Mouse (Mus musculus) kidney, adult 9 months (tissue): ENCODE data around the gene Gm14685.
A peak's percentile ranks its signal among the peaks of the same experiment; 100 is the strongest.
"Not testable (repeated sequence)": the region's sequence is repeated elsewhere in the genome, so short reads cannot be mapped to it uniquely, and the experiment has no call there.

ENCODE experiments used
- DNase-seq: peaks from one replicate; pipeline ENCODE4 v3.0.0; 2022

The Gm14685 gene

DNA sequence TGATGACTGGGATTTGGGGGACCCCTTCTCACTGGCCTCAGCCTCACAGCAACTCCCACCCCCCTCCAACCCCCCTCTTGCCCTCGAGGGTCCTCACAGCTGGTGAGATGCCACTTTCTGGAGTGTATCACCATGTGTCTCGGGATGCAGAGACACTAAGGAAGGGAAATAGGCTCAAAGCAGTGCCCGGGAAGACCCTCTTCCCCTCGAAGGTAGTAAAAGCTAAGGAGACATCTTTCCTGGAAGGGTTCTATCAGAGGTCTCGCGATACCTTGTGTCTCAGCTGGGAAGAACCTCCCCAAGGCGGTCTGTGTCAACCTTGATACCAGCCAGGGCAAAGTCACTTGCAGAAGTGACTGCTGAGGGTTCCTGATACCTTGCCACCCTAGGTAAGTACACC lies at the start of gene Gm14685:
Gene Gm14685, plus strand, starts transcription at position 301 of the 400 bp plus-strand sequence.
- DNase-seq: not testable (repeated sequence)

DNA sequence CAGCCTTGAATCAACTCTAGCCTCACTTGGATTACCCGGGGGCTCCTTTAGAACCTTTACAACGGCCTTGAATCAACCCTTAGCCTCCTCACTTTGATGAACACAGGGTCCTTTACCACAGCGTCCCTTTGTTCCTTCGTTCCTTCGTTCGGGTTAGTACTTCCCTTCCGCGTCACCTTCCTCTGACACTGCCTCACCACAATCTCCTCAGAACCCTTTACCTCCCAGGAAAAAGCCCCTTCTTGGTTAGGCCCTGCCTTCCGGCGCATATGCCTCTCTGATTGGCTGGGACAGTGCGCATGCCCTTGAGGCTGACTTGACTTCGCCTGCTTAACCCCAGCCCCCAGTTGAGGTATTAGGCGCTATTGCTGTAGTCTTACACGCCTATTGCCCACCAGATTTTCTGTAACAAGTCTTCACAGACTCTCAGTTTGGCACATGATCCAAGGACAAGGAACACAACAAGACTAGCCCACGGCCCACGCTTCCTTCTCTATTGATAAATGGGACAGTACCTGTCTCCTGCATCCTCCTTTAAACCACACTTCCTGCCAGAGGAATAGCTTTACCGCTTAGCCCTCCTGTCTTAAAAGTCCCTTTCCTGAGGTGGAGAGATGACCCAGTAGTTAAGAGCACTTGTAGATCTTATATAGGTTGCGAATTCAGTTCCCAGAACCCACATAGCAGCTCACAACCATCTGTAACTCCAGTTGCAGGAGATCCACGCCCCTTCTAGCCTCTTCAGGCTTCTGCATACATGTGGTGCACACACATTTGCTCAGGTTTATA lies 34.4 kb upstream of the Gm14685 start, which contains the start of gene Xlr4a:
Gene Xlr4a, minus strand, starts transcription at position 212 of the 789 bp plus-strand sequence.
- DNase-seq: not testable (repeated sequence)

DNA sequence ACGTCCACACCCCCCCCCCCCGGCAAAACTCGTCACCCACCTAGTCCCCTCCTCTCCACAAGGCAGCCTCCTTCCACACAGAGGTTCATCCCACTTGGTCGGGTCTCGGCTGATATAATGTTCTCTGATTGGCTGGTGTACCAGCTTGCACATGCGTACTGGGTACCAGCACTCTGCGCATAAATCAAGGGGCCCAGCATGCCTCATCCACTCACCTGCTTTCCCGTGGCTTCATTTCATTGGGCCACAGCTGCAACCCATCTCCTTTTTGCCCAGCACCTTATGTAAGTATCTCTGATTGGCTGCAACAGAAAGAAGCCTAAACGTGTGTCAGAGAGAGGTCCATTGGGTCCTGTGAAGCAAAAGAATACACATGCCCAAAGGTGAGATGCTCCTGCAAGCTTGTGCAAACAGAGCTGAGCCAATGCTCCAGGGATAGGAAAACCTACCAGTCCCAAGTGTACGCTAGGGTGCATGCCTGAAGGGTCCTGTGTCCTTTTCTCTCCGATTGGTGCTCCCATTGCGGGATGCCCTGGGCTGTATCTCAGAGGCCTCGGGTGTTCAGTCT lies 19.8 kb upstream of the Gm14685 start, which contains the start of gene Xlr3a:
Gene Xlr3a, minus strand, starts transcription at position 155 of the 568 bp plus-strand sequence.
- peak; percentile 1 for DNase-seq

DNA sequence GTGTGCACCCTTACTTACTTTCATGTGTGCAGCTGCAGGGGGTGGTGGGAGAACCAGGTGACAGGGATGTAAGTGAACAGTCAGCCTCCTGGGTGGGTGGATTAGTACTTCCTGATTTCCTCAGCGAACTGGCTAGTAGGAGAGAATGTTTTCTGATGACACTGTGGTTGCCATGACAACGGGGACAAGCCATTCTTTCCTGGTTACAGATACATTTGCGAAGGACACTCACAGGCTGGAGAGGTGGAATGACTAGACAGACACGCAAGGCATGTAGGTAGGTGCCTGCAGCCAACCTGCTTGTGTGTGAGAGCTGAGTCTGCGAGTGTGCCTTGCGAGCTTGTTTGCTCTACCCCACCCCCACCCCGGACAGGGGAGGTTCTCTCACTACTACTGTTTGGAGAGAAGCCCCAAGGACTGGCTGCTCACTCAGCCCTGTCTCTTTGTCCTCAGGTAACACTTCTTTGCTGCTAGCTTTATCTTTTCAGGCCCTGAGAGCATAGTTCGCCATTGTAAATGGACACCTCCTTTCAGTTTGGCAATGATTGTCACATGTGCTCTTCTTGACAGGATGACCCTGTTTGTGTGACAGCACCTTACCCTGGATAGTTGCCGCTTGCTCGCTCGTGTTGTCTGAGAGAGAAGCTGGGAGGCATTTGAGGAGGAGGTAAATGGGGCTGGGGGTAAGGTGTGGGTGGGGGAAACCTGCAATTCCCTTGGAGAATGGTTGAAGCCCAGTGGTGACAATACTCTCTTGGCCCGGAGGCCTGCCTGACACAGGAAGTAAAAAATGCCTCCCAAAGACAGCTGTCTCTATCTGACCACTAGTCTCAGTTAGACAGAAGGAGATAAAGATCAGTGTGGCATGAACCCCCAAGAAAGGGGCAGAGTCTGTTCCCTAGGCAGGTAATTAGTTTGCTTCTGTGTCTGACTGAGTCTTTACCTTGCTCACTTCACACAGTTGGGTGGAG lies 6.3 kb downstream of the Gm14685 start:
- not testable (repeated sequence) for DNase-seq

DNA sequence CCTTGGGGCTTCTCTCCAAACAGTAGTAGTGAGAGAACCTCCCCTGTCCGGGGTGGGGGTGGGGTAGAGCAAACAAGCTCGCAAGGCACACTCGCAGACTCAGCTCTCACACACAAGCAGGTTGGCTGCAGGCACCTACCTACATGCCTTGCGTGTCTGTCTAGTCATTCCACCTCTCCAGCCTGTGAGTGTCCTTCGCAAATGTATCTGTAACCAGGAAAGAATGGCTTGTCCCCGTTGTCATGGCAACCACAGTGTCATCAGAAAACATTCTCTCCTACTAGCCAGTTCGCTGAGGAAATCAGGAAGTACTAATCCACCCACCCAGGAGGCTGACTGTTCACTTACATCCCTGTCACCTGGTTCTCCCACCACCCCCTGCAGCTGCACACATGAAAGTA lies 26.4 kb downstream of the Gm14685 start:
- not testable (repeated sequence) for DNase-seq

DNA sequence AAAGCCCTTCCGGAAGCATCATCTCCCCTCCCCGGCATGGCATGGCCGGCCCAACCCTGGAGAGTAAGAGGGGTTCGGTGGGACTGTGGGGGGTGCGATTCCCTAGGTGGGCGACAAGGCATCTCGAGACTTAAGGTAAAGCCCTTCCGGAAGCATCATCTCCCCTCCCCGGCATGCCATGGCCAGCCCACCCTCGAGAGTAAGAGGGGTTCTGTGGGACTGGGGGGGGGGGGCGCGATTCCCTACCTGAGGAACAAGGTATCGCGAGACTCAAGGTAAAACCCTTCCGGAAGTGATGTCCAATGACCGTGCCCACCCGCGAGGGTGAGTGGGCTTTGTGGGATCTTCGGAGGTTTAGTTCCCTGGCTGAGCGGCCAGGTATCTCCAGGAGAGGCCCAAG lies 31.6 kb downstream of the Gm14685 start, which contains the start of gene Xlr5b:
Gene Xlr5b, plus strand, starts transcription at position 301 of the 400 bp plus-strand sequence.
- not testable (repeated sequence) for DNase-seq

DNA sequence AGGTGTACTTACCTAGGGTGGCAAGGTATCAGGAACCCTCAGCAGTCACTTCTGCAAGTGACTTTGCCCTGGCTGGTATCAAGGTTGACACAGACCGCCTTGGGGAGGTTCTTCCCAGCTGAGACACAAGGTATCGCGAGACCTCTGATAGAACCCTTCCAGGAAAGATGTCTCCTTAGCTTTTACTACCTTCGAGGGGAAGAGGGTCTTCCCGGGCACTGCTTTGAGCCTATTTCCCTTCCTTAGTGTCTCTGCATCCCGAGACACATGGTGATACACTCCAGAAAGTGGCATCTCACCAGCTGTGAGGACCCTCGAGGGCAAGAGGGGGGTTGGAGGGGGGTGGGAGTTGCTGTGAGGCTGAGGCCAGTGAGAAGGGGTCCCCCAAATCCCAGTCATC lies 32.5 kb downstream of the Gm14685 start, which contains the start of gene DXBay18:
Gene DXBay18, minus strand, starts transcription at position 101 of the 400 bp plus-strand sequence.
- not testable (repeated sequence) for DNase-seq

DNA sequence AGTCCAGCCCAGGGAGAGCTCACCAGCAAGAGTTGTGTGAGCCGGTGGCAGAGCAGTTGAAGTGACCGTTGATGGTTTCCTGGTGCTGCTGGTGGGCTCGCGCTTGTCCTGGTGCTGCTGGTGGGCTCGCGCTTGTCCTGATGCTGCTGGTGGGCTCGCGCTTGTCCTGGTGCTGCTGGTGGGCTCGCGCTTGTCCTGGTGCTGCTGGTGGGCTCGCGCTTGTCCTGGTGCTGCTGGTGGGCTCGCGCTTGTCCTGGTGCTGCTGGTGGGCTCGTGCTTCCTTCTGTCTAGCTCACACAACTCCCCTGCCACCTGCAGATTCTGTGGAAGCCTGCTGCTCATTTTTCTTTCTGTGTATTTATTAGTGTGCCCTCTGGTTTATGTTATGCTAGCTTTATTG lies 60.0 kb downstream of the Gm14685 start, which contains the start of gene Spin2d:
Gene Spin2d, minus strand, starts transcription at position 101 of the 400 bp plus-strand sequence.
- not testable (repeated sequence) for DNase-seq
